Mouse (Mus musculus) kidney, adult 2 months (tissue): ENCODE measurements around the gene Abcd3.

Experiments used
- CTCF ChIP-seq: fragments of 200-500 bp; conservative IDR thresholded peaks from 2 replicates; pipeline ENCODE4 v1.5.1; 2011; ENCODE audit warnings: low read depth, mild to moderate bottlenecking, control low read depth, low read length, moderate library complexity, mixed read lengths; ENCODE audit not compliant: insufficient read depth, insufficient read length
- POLR2A ChIP-seq: fragments of 200-500 bp; IDR thresholded peaks from one replicate; pipeline ENCODE4 v1.6.1; 2011; ENCODE audit warnings: low read depth, low read length, control low read depth

- no peak for TF ChIP-seq POLR2A
- TF ChIP-seq CTCF: no peak
Observed at GRCm38 (mm10) chr3:121739489-121740213, 75.5 kb downstream of the Abcd3 start.
